Mouse (Mus musculus) cortical plate, adult 2 months (tissue): ENCODE measurements around the gene Mrps27.

Experiments
- CTCF ChIP-seq: fragments of 200-500 bp; IDR thresholded peaks from 2 replicates; pipeline ENCODE4 v1.5.1; 2011; ENCODE audit warnings: mild to moderate bottlenecking, control low read depth, low read length; ENCODE audit not compliant: insufficient read depth; ENCODE audit errors: extremely low read depth
- POLR2A ChIP-seq: fragments of 200-500 bp; IDR thresholded peaks from 2 replicates; pipeline ENCODE4 v1.6.1; 2011; ENCODE audit warnings: mild to moderate bottlenecking, low read length, control low read depth; ENCODE audit not compliant: insufficient read depth; ENCODE audit errors: extremely low read depth

DNA sequence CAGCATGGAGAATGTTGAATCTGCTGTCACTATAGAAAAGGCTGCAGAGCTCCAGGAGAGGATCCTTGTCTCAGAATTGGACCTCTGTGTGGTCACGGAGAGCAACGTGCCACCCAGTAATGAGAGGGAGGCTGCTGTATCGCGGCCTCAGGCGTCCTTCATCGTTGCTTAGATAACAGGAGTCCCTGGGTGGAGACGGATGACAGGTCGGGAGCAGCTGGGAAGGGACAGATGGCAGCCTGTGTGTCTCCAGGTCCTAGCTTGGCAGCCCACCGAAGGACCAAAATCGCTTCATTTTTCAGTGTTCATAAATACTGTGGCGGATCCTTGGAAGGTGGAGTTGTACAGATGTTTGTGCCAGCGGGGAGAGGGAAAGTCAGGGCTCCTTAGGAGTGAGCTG is 24.5 kb downstream of the Mrps27 start:
- TF ChIP-seq POLR2A = no peak
- no peak for TF ChIP-seq CTCF
